Mouse (Mus musculus) layer of hippocampus, adult 18-20 months (tissue): ENCODE measurements around the gene Gm8232. TPM values are rescaled to one million over a fixed set of nuclear protein-coding genes. Genes with fewer than 3 reads are reported as not detected.
"Not testable (repeated sequence)": the region's sequence is repeated elsewhere in the genome, so short reads cannot be mapped to it uniquely, and the experiment has no call there.

Experiments used
- DNase-seq, 2 experiments: peaks; one replicate each; pipeline ENCODE4 v3.0.0; 2022; ENCODE audit warnings: low spot score in 2 of 2
- long read RNA-seq: library from polyadenylated mRNA; stranded (forward); transcript quantifications from one replicate; pipeline ENCODE4 v2.0.0, GENCODE M21; 2021
- total RNA-seq, 2 experiments: library from RNA; stranded (reverse); gene quantifications; 2 replicates each; pipeline ENCODE4 v1.2.3; 2021

The Gm8232 gene
- total RNA-seq = not detected
- long read RNA-seq = 0 reads

DNA sequence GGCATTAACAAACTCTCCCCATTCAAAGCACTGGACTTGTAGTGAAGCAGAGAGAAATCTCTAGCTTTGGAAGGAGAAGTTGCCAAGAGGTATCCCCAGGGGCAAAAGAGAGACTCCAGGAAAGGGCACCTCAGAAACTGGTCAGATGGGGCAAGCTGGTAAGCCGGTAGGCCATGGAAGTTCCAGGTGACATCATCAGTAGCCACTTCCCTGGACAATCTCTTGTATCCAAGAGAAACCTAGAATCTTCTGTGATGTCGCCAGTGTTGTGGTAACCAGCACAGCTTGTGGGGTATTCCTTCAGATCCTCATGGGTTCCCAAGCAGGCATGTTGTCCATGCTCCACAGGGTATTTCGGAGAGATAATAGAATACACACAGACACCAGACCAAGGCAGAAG is at the start of gene Gm8232:
Gene Gm8232, plus strand, starts transcription at position 301 of the 400 bp plus-strand sequence.
- DNase-seq = not testable (repeated sequence)

DNA sequence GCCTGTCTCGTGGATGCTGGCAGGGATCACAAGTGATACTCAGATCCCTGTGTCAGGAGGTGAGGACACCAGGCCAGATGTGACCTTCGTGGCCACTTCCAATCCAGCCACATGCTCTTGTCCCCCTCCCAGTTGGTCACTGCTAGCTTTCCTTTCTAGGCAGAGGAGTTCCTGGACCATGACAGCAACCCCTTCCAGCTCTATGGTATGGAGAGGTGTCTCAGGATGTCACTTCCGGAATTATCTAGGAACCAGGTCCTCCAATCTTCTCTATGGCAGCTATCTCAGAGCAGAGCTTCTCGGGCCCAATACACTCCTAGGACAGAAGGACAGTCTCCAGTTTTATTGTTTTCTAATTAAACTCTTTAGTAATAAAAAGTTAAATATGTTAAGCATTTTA is 49.2 kb upstream of the Gm8232 start:
- DNase-seq = not testable (repeated sequence)

DNA sequence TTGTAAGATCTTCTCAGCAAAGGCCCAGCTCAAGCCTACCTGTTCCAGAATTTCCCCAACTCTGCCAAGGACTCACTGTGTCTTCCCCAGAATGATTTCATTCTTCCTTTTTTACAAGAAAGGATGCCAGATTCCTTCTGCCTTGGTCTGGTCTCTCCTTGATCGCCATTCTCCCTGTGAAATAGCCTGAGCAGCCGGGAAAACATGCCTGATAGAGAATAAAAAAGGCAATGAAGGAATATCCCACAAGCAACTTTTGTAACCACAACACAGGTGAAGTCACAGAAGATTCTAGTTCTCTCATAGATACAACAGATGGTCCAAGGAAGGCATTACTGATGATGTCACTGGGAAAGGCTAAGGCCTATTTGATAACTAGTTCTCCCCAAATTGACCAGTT is 22.8 kb upstream of the Gm8232 start, which contains the start of gene Gm3371:
Gene Gm3371, minus strand, starts transcription at position 101 of the 400 bp plus-strand sequence.
- not testable (repeated sequence) for DNase-seq

Other genes with a start within 250 kb of the Gm8232 start
- not detected for gene Gm8212, start 236.0 kb upstream of the Gm8232 start, total RNA-seq
- not detected for gene 4930503E14Rik, start 220.4 kb upstream of the Gm8232 start, total RNA-seq
- not detected for gene Gm8220, start 148.1 kb upstream of the Gm8232 start, total RNA-seq
- not detected for gene Gm5930, start 95.1 kb upstream of the Gm8232 start, total RNA-seq
- gene Gm8229, start 68.3 kb upstream of the Gm8232 start, total RNA-seq = not detected
- not detected for gene Gm3371, start 22.9 kb upstream of the Gm8232 start, total RNA-seq
- not detected for gene BC061237, start 58.8 kb downstream of the Gm8232 start, total RNA-seq
- not detected for gene Gm17093, start 84.6 kb downstream of the Gm8232 start, total RNA-seq
- gene Gm8247, start 149.5 kb downstream of the Gm8232 start, total RNA-seq = not detected
- not detected for gene Gm5624, start 194.3 kb downstream of the Gm8232 start, total RNA-seq